Mouse (Mus musculus): Measurements from ENCODE around the gene Cmip.

DNA sequence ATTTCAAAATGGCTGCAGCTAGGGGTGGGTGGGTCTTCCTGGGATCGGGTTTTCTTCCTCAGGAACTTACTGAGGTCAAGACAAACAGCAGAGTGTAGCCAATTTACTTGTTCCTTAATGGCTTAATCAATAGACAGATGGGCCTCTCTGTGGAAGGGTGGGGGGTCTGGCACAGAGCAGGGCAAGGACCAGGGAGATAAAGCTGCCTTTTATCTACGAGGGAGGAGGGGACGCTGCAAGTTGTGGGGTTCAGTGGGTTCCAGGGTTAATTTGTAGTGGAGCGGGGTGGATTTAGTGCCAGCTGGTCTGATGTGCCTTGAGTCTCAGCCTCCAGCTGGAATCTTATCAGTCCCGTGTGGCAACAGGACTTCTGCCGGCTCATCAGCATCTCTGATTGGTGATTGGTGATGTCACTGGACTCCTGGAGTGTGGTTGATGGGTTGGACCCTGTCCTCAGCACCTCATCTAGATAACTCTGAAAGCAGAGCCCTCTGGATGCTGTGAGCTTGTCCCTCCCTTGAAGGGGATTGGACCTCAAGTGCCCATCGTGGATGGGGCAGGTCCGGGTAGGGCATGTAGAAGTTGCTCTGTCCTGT, 65.9 kb downstream of the Cmip start:
- no peak for TF ChIP-seq FLI1 (IDR thresholded peaks at IDR 0.05; ENCODE audit: low read length)
- no peak for TF ChIP-seq GATA1 (IDR thresholded peaks at IDR 0.05; ENCODE audit: borderline replicate concordance, low read length)
